Mouse (Mus musculus) lung, adult 2 months (tissue): ENCODE measurements at regions not wholly inside any gene's neighbourhood (a gene's known extent, or its start where the extent isn't known, plus 50 kb on each side); places are given as distances from the start of the nearest gene placed in this dataset.

Source experiments
- CTCF ChIP-seq: fragments of 200-500 bp; IDR thresholded peaks from 2 replicates; pipeline ENCODE4 v1.5.1; 2011; ENCODE audit warnings: mild to moderate bottlenecking, low read length, control low read depth; ENCODE audit not compliant: insufficient read depth
- POLR2A ChIP-seq: fragments of 200-500 bp; IDR thresholded peaks from 2 replicates; pipeline ENCODE4 v1.6.1; 2011; ENCODE audit warnings: low read depth, mild to moderate bottlenecking, control low read depth, low read length, borderline replicate concordance; ENCODE audit errors: extremely low read depth

GRCm38 (mm10) chr12:31136911-31137310 lies 63.2 kb downstream of the Fam110c start:
- no peak for TF ChIP-seq CTCF
- TF ChIP-seq POLR2A = no peak
